Mouse (Mus musculus) stomach, embryonic 16.5 days (tissue): ENCODE data around the gene Kif1a. TPM values are rescaled to one million over a fixed set of nuclear protein-coding genes. Genes with fewer than 3 reads are reported as not detected.
A peak's percentile ranks its signal among the peaks of the same experiment; 100 is the strongest.

ENCODE experiments used
- ATAC-seq: fragments of 200-750 bp; cut with Nextera tagmentation; 2 replicates; pipeline ENCODE4 v1.8.0; 2017; ENCODE audit warnings: moderate number of reproducible peaks, moderate TSS enrichment; ENCODE audit not compliant: insufficient read depth, low FRiP score
- H3K27ac ChIP-seq: fragments of 300-500 bp; sonication (generic); 2 replicates; pipeline ENCODE4 v1.5.1; 2014; ENCODE audit warnings: low read length
- H3K27me3 ChIP-seq: fragments of 300-500 bp; sonication (generic); 2 replicates; pipeline ENCODE4 v1.6.1; 2014; ENCODE audit warnings: low read length, control low read depth, mixed read lengths; ENCODE audit not compliant: control insufficient read depth, insufficient read depth
- H3K36me3 ChIP-seq: fragments of 300-500 bp; sonication (generic); 2 replicates; pipeline ENCODE4 v1.6.1; 2014; ENCODE audit warnings: low read length; ENCODE audit not compliant: control insufficient read depth, insufficient read depth
- H3K4me1 ChIP-seq: fragments of 300-500 bp; sonication (generic); 2 replicates; pipeline ENCODE4 v1.6.1; 2014; ENCODE audit warnings: low read length, control low read depth, mixed read lengths; ENCODE audit not compliant: control insufficient read depth, insufficient read depth
- H3K4me2 ChIP-seq: fragments of 300-500 bp; sonication (generic); 2 replicates; pipeline ENCODE4 v1.6.1; 2014; ENCODE audit warnings: low read depth, low read length, mixed read lengths
- H3K4me3 ChIP-seq: fragments of 300-500 bp; sonication (generic); replicated peaks from 2 replicates; pipeline ENCODE4 v1.5.1; 2014; ENCODE audit warnings: mild to moderate bottlenecking, low read length
- H3K9ac ChIP-seq: fragments of 300-500 bp; sonication (generic); 2 replicates; pipeline ENCODE4 v1.6.1; 2014; ENCODE audit warnings: low read length
- H3K9me3 ChIP-seq: fragments of 300-500 bp; sonication (generic); replicated peaks from 2 replicates; pipeline ENCODE4 v1.6.1; 2016; ENCODE audit warnings: low read length, control low read depth; ENCODE audit not compliant: control insufficient read depth
- WGBS: fragments of 180-500 bp; shearing (Covaris S2); extraction: QIAGEN DNeasy Blood & Tissue Kit; methylation state at CpG from one replicate; pipeline ENCODE4 v1.1.7; 2014; 5-methylcytosine and 5-hydroxymethylcytosine counted together
- polyA plus RNA-seq: library from polyadenylated mRNA; unstranded; fragments of >200 nt; fragmentation: Nextera tagmentation; extraction: Ambion mirVana; gene quantifications from 2 replicates; pipeline ENCODE4 v1.2.1, GENCODE M21; 2015

Gene Kif1a
- polyA plus RNA-seq, 1 experiment from 2014 or later: 10.6 TPM

DNA sequence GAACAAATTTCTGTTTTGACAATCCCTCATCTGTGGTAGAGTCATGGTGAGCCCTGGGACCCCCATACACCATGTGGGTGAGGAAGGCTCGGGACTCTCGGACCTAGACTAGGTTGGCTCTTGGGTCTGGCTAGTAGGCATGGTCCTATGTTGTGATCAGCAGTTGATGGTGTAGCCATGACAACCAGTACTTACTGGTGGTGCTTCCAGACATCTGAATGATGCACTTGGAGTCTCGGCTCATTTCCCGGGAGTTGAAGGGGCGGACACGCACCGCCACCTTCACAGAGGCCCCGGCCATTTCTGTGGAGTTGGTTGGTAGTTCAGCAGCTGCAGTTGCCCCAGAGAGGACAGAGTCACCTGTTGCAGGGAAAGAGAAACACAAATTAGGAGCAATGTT lies 19.6 kb downstream of the Kif1a start:
- Histone ChIP-seq H3K4me1 (0 out of 2 replicates have a peak, but pooled peaks cover 5% of the 10 kb centered on the region), H3K4me2 (no peak overlapping the region), H3K27ac (no peak overlapping the region), H3K9ac (no peak overlapping the region), H3K36me3 (no peaks in the 10 kb centered on the region), H3K4me3 (no peak overlapping the region), H3K9me3 (no peaks in the 10 kb centered on the region), H3K27me3 (no peaks in the 10 kb centered on the region)
- 89% methylated on average over 8 of the region's 8 CpGs for WGBS
- ATAC-seq: no peak

DNA sequence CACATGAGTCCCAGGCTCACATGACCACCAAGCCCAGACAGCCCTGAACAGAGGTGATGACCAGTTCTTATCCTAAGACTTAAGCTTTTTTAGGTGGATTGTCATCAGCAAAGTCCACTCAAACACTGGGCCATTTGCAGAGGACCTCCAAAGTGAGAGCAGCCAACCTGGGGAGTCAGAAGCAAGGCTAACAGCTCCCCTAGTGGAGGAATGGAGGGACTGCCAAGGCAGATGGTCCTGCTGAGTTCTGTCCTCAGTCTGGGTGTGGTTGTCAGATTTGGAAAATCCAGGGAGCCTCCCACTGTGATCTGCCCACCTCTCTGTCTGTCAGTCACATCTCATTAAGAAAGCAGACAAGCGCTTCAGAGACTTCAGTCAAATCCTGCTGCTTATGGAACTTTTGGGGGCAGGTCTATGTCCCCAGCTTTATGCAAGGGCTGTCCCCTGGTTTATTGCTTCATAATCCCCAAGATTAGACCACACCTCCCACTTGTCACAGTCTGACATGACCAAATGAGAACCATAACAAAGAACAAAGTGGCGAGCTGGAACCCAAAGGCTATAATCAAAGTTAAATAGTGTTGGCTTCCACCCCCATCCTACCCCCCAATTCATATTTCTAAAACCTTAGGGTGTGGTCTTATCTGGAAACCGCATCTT lies 20.7 kb downstream of the Kif1a start:
- H3K9ac ChIP-seq: no peak overlapping the region
- WGBS: 56% methylated on average over 3 of the region's 3 CpGs
- no peak overlapping the region for H3K27ac ChIP-seq

DNA sequence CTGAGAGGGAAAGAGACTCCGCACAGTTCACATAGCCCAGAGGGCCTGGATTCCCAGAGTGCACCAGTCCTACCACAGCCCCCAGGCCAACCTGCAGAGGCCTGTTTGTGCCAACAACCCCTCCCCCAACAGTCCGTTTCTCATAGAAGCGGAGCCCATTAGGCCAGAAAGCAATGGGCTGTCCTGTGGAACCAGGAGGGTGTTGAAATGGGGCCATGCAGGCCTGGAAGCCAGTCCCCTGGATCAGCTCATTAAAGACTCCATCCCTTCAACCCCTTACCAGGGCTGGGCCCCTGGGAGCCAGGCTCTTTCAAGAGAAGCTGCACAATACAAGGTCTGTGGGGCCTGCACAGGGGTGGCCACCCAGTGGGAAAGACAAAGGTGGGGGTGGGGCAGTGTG lies 22.1 kb downstream of the Kif1a start:
- H3K4me2 ChIP-seq: no peak overlapping the region
- H3K4me3 ChIP-seq: no peak overlapping the region
- no peak for ATAC-seq
- H3K27me3 ChIP-seq: no peaks in the 10 kb centered on the region
- no peak overlapping the region for H3K27ac ChIP-seq
- WGBS: 79% methylated on average over 3 of the region's 3 CpGs
- no peak overlapping the region for H3K9ac ChIP-seq
- no peaks in the 10 kb centered on the region for H3K36me3 ChIP-seq
- H3K9me3 ChIP-seq: no peaks in the 10 kb centered on the region
- no peaks in the 10 kb centered on the region for H3K4me1 ChIP-seq

More for the DNA sequence above, 20.7 kb downstream of the Kif1a start:
- Histone ChIP-seq H3K36me3 (no peaks in the 10 kb centered on the region), H3K9me3 (no peaks in the 10 kb centered on the region), H3K4me2 (no peak overlapping the region), H3K4me3 (no peak overlapping the region), H3K4me1 (0 out of 2 replicates have a peak, but pooled peaks cover 5% of the 10 kb centered on the region), H3K27me3 (no peaks in the 10 kb centered on the region)
- ATAC-seq: 0 out of 2 replicates have a peak, but pooled peaks have one; percentile 28

DNA sequence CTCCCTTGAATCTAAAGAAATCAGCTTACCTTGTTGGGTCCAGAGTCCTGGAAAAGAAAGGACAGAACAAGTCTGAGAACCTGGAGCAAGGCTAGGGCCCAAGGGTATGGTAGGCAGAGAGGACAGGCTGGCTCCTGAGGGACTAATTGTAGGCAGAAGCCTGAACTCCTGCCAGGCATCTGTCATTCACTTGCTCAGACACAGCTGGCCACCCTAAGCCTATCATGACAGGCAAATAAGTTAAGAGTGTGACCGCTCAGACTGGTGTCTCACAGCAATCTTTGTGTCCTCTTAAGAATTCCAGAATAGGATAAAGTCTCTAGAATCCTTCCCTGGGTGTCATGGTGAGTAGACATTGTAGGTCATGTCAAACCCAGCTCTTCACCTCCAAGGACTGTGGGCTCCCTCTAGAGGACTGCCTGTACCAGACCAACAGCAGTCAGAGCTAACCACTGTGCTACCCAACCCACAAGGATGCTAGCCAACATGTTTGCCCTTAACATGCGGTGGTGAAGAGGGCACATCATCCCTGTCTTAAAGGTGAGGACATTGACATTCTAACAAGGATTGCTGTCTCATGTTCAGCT lies 29.4 kb downstream of the Kif1a start:
- H3K36me3 ChIP-seq: no peaks in the 10 kb centered on the region
- WGBS: 89% methylated on average over 2 of the region's 2 CpGs
- no peaks in the 10 kb centered on the region for H3K4me1 ChIP-seq
- H3K4me2 ChIP-seq: no peak overlapping the region
- H3K9ac ChIP-seq: no peak overlapping the region
- no peak overlapping the region for H3K4me3 ChIP-seq
- H3K9me3 ChIP-seq: no peaks in the 10 kb centered on the region
- no peak overlapping the region for H3K27ac ChIP-seq
- ATAC-seq: no peak
- no peaks in the 10 kb centered on the region for H3K27me3 ChIP-seq

DNA sequence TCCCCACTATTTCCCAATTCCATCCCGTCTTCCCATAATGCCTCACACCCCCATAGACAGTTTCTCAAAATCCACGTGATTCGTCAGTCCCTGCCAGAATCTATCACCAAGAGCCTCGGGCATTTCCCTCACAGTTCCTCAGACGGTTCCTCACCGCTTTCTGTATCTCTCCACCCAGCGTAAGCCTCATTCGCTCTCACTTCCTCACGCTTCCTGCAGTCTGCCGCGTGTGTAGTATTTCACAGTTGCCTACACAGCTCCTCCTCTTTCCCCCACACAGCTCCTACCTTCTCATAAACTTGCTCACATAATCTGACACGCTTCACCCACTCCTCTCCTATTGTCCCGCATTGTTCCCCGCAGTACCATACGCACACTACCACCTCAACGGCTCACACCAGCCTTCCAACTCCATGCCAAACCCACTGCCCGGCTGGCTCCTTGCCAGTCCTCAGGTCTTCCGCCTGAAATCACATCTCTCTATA lies 30.2 kb downstream of the Kif1a start:
- WGBS: 74% methylated on average over 18 of the region's 18 CpGs
- no peak overlapping the region for H3K27ac ChIP-seq
- H3K9ac ChIP-seq: no peak overlapping the region
- no peaks in the 10 kb centered on the region for H3K9me3 ChIP-seq
- no peak overlapping the region for H3K4me3 ChIP-seq
- H3K4me1 ChIP-seq: no peaks in the 10 kb centered on the region
- no peak overlapping the region for H3K4me2 ChIP-seq
- H3K27me3 ChIP-seq: no peaks in the 10 kb centered on the region
- no peak for ATAC-seq
- H3K36me3 ChIP-seq: no peaks in the 10 kb centered on the region

DNA sequence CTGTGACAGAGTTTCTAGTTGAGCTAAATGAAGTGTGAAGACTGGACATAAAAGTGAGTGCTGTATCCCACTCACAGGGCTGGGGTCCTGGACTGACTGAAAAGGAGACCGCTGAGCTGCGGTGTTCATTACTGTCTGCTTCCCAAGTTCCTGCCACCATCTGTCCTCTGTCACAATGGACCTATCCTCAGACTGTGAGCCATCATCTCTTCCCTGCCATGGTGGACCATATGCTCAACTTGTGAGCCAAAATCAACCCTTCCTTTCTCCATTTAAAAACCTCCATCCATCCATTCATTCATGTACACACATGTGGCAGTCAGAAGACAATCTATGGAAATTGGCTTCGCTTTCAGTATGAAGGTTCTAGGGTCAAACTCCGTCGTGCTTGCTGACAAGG lies 30.9 kb downstream of the Kif1a start:
- no peak overlapping the region for H3K4me3 ChIP-seq
- H3K4me1 ChIP-seq: no peaks in the 10 kb centered on the region
- no peaks in the 10 kb centered on the region for H3K36me3 ChIP-seq
- H3K4me2 ChIP-seq: no peak overlapping the region
- no peaks in the 10 kb centered on the region for H3K27me3 ChIP-seq
- 85% methylated on average over 5 of the region's 5 CpGs for WGBS
- no peak overlapping the region for H3K9ac ChIP-seq
- ATAC-seq: no peak
- H3K27ac ChIP-seq: no peak overlapping the region
- H3K9me3 ChIP-seq: no peaks in the 10 kb centered on the region

DNA sequence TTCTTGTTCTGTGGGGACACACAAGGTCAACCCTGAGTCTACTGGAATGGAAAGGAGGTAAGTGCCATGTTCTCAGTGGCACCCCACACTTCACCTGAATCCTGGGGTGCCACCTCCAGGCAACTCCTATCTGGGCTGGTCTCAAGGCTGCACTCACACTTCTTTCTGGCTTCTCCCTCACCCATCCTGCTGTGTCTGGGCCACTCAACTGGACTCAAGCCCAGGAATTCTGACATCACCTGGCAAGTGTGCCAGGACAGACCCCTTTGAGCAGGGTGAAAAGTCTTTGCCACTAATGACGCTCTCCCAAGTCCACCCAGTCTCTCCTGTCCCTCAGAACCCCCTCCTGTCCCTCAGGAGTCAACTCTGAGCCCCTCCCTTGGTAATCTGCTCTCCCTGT lies 33.2 kb downstream of the Kif1a start:
- Histone ChIP-seq H3K4me1 (peaks cover 5% of the 10 kb centered on the region; the same call in 1 of the 2 replicates), H3K27ac (no peak overlapping the region), H3K9ac (no peak overlapping the region), H3K27me3 (no peaks in the 10 kb centered on the region), H3K4me3 (no peak overlapping the region), H3K4me2 (no peak overlapping the region), H3K9me3 (no peaks in the 10 kb centered on the region), H3K36me3 (no peaks in the 10 kb centered on the region)
- no peak for ATAC-seq
- 61% methylated on average over 1 of the region's 1 CpGs for WGBS

DNA sequence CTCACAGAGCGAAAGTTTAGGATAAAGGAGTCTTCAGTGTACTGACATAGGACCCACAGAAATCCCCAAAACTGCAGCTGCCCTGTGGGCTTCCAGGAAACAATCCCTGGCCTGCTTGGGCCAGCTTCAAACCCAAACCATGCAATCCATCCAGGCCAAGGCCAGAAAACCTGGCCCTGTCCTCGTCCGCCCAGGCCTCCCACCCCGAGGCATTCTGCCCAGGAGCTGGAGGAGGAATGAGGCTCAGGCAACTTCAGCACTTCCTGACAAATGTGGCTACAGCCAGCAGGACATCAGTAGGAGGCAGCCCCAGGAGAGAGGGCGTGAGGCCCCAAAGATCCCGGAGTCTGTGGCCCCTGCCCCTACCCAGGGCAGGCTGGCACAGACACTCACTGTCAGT lies 36.1 kb downstream of the Kif1a start:
- WGBS: 74% methylated on average over 6 of the region's 6 CpGs
- H3K4me2 ChIP-seq: no peak overlapping the region

DNA sequence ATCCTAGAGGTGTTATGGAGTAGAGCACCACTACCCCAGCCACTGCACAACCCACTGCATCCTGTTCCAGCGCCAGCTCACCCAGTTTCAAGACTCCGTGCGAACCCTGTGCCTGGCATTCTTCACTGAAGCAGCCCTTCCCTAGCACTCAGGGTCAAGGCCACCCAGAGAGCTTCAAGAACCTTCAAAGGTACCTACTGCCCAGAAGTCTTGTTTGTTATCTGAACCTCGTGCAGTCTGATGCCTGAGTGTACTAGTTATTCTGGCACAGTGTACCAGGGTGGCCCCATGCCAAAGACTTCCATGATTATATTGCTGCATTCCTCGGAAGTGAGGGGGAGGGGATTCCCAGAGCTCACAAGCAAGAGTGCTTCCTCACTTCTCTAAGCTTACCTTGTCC lies 38.1 kb downstream of the Kif1a start:
- H3K9me3 ChIP-seq: no peaks in the 10 kb centered on the region
- no peaks in the 10 kb centered on the region for H3K36me3 ChIP-seq
- H3K4me2 ChIP-seq: no peak overlapping the region
- H3K4me3 ChIP-seq: no peak overlapping the region
- H3K27me3 ChIP-seq: no peaks in the 10 kb centered on the region
- H3K27ac ChIP-seq: no peak overlapping the region
- peak; percentile 75 for ATAC-seq
- WGBS: 54% methylated on average over 5 of the region's 5 CpGs
- H3K9ac ChIP-seq: no peak overlapping the region
- H3K4me1 ChIP-seq: peaks cover 10% of the 10 kb centered on the region; the same call in 1 of the 2 replicates

More for the DNA sequence above, 36.1 kb downstream of the Kif1a start:
- no peaks in the 10 kb centered on the region for H3K36me3 ChIP-seq
- H3K4me3 ChIP-seq: no peak overlapping the region
- no peaks in the 10 kb centered on the region for H3K27me3 ChIP-seq
- H3K9ac ChIP-seq: no peak overlapping the region
- no peak overlapping the region for H3K27ac ChIP-seq
- peaks cover 10% of the 10 kb centered on the region; the same call in 1 of the 2 replicates for H3K4me1 ChIP-seq
- ATAC-seq: no peak
- H3K9me3 ChIP-seq: no peaks in the 10 kb centered on the region
